Mouse (Mus musculus): ENCODE measurements at regions not wholly inside any gene's neighbourhood (a gene's known extent, or its start where the extent isn't known, plus 50 kb on each side); places are given as distances from the start of the nearest gene placed in this dataset.

- H3K4me1 ChIP-seq (ENCODE audit: insufficient read depth, low read depth, low read length), result no peaks in the 10 kb centered on the region
- ATAC-seq (no peak), DNase-seq (ENCODE audit: low spot score) (no peak)
- no peak overlapping the region for H3K4me3 ChIP-seq (ENCODE audit: low read depth, low read length)
- TF ChIP-seq CTCF (IDR thresholded peaks at IDR 0.05), result no peak
- no peak for TF ChIP-seq EP300 (IDR thresholded peaks at IDR 0.05)
- no peak overlapping the region for H3K9ac ChIP-seq (replicated peaks; ENCODE audit: low read depth)
- H3K27ac ChIP-seq (ENCODE audit: low read length), result no peak overlapping the region
- H3K4me2 ChIP-seq (replicated peaks; ENCODE audit: low read depth, low read length), result no peak overlapping the region
- H3K9me3 ChIP-seq (ENCODE audit: low read length), result no peaks in the 10 kb centered on the region
- H3K36me3 ChIP-seq (ENCODE audit: insufficient read depth, low read length), result no peaks in the 10 kb centered on the region
- 73% methylated on average over 3 of the region's 3 CpGs for WGBS
- H3K27me3 ChIP-seq (replicated peaks; ENCODE audit: insufficient read depth, low read length), result no peaks in the 10 kb centered on the region
Measured at GRCm38 (mm10) chr15:25018937-25019336, 394.6 kb downstream of the Basp1 start.

- H3K27ac ChIP-seq (ENCODE audit: low read length), result no peak overlapping the region
- no peak for DNase-seq (ENCODE audit: low spot score)
- no peak for ATAC-seq
- no peak overlapping the region for H3K4me3 ChIP-seq (ENCODE audit: low read depth, low read length)
- H3K36me3 ChIP-seq (ENCODE audit: insufficient read depth, low read length), result no peaks in the 10 kb centered on the region
- 84% methylated on average over 2 of the region's 2 CpGs for WGBS
- TF ChIP-seq EP300 (IDR thresholded peaks at IDR 0.05) (no peak), CTCF (IDR thresholded peaks at IDR 0.05) (no peak)
- H3K27me3 ChIP-seq (replicated peaks; ENCODE audit: insufficient read depth, low read length), result no peaks in the 10 kb centered on the region
- H3K9me3 ChIP-seq (ENCODE audit: low read length), result no peaks in the 10 kb centered on the region
- no peak overlapping the region for H3K9ac ChIP-seq (replicated peaks; ENCODE audit: low read depth)
- H3K4me2 ChIP-seq (replicated peaks; ENCODE audit: low read depth, low read length), result no peak overlapping the region
- H3K4me1 ChIP-seq (ENCODE audit: insufficient read depth, low read depth, low read length), result no peaks in the 10 kb centered on the region
Measured at GRCm38 (mm10) chr15:25007720-25008119, 405.8 kb downstream of the Basp1 start.

GRCm38 (mm10) chr15:25000171-25000570, 413.4 kb downstream of the Basp1 start:
- Histone ChIP-seq H3K4me1 (ENCODE audit: insufficient read depth, low read depth, low read length) (no peaks in the 10 kb centered on the region), H3K4me3 (ENCODE audit: low read depth, low read length) (no peak overlapping the region), H3K9me3 (ENCODE audit: low read length) (no peaks in the 10 kb centered on the region), H3K4me2 (replicated peaks; ENCODE audit: low read depth, low read length) (no peak overlapping the region), H3K27ac (ENCODE audit: low read length) (no peak overlapping the region), H3K36me3 (ENCODE audit: insufficient read depth, low read length) (no peaks in the 10 kb centered on the region), H3K9ac (replicated peaks; ENCODE audit: low read depth) (no peak overlapping the region), H3K27me3 (replicated peaks; ENCODE audit: insufficient read depth, low read length) (no peaks in the 10 kb centered on the region)
- ATAC-seq (no peak), DNase-seq (ENCODE audit: low spot score) (no peak)
- 80% methylated on average over 3 of the region's 3 CpGs for WGBS
- no peak for TF ChIP-seq CTCF (IDR thresholded peaks at IDR 0.05)
- no peak for TF ChIP-seq EP300 (IDR thresholded peaks at IDR 0.05)

- H3K4me3 ChIP-seq (ENCODE audit: low read depth, low read length), result no peak overlapping the region
- H3K4me2 ChIP-seq (replicated peaks; ENCODE audit: low read depth, low read length), result no peak overlapping the region
- no peaks in the 10 kb centered on the region for H3K27me3 ChIP-seq (replicated peaks; ENCODE audit: insufficient read depth, low read length)
- no peak for TF ChIP-seq CTCF (IDR thresholded peaks at IDR 0.05)
- no peak for TF ChIP-seq EP300 (IDR thresholded peaks at IDR 0.05)
- no peaks in the 10 kb centered on the region for H3K36me3 ChIP-seq (ENCODE audit: insufficient read depth, low read length)
- H3K9ac ChIP-seq (replicated peaks; ENCODE audit: low read depth), result no peak overlapping the region
- DNase-seq (ENCODE audit: low spot score) (no peak), ATAC-seq (no peak)
- H3K9me3 ChIP-seq (ENCODE audit: low read length), result no peaks in the 10 kb centered on the region
- H3K27ac ChIP-seq (ENCODE audit: low read length), result no peak overlapping the region
- 65% methylated on average over 2 of the region's 2 CpGs for WGBS
- H3K4me1 ChIP-seq (ENCODE audit: insufficient read depth, low read depth, low read length), result no peaks in the 10 kb centered on the region
Measured at GRCm38 (mm10) chr15:24993325-24993673, 420.3 kb downstream of the Basp1 start.

GRCm38 (mm10) chr15:24992665-24993324, 420.8 kb downstream of the Basp1 start:
- Histone ChIP-seq H3K4me1 (ENCODE audit: insufficient read depth, low read depth, low read length) (no peaks in the 10 kb centered on the region), H3K27me3 (replicated peaks; ENCODE audit: insufficient read depth, low read length) (no peaks in the 10 kb centered on the region), H3K27ac (ENCODE audit: low read length) (no peak overlapping the region), H3K4me3 (ENCODE audit: low read depth, low read length) (no peak overlapping the region), H3K9me3 (ENCODE audit: low read length) (no peaks in the 10 kb centered on the region), H3K4me2 (replicated peaks; ENCODE audit: low read depth, low read length) (no peak overlapping the region), H3K36me3 (ENCODE audit: insufficient read depth, low read length) (no peaks in the 10 kb centered on the region), H3K9ac (replicated peaks; ENCODE audit: low read depth) (no peak overlapping the region)
- no peak for DNase-seq (ENCODE audit: low spot score)
- ATAC-seq, result no peak
- WGBS, result 66% methylated on average over 14 of the region's 14 CpGs
- TF ChIP-seq EP300 (IDR thresholded peaks at IDR 0.05) (no peak), CTCF (IDR thresholded peaks at IDR 0.05) (no peak)

- no peak for ATAC-seq
- no peak overlapping the region for H3K4me3 ChIP-seq (ENCODE audit: low read depth, low read length)
- no peak overlapping the region for H3K4me2 ChIP-seq (replicated peaks; ENCODE audit: low read depth, low read length)
- H3K27me3 ChIP-seq (replicated peaks; ENCODE audit: insufficient read depth, low read length), result no peaks in the 10 kb centered on the region
- H3K36me3 ChIP-seq (ENCODE audit: insufficient read depth, low read length), result no peaks in the 10 kb centered on the region
- 48% methylated on average over 5 of the region's 5 CpGs for WGBS
- H3K4me1 ChIP-seq (ENCODE audit: insufficient read depth, low read depth, low read length), result no peaks in the 10 kb centered on the region
- no peaks in the 10 kb centered on the region for H3K9me3 ChIP-seq (ENCODE audit: low read length)
- no peak for DNase-seq (ENCODE audit: low spot score)
- no peak for TF ChIP-seq CTCF (IDR thresholded peaks at IDR 0.05)
- no peak for TF ChIP-seq EP300 (IDR thresholded peaks at IDR 0.05)
- H3K9ac ChIP-seq (replicated peaks; ENCODE audit: low read depth), result no peak overlapping the region
- H3K27ac ChIP-seq (ENCODE audit: low read length), result no peak overlapping the region
Measured at GRCm38 (mm10) chr15:24990082-24990786, 423.3 kb downstream of the Basp1 start.
